Mouse (Mus musculus): ENCODE measurements around the gene Galnt18.

The Galnt18 gene

DNA sequence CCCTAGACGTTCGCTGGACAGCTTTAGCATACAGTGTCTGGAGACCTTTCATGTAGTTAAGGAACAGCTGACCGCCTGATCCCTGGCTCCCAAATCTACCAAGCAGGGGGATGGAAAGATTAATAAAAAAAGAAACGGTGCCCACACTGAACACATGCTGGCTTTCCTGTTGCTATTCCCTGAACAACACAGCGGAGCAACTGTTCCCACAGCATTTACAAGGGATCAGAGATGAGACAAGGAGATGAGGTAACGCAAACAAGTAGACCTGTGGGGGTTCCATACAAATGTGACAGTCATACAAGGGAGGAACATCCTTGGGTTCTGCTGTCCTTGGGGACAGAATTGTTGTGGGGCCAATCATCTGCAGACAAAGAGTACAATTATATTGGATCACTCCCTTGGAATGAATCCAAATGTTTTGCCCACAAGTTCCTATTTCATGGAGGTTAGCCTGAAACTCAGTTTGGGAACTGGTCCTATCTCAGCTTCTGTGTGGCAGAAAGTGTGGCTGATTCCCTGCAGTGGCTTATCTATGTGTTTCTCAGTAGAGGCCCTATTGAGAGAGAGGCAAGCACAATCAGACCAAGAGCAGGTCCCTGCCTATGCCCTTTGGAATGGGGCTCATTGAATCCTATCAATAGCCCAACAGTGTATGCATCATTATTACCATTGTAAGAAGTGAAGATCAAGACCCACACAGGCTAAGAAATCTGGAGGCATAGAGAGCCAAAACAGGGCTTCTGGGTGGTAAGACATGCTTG, 68.5 kb downstream of the Galnt18 start:
- no peak for DNase-seq

DNA sequence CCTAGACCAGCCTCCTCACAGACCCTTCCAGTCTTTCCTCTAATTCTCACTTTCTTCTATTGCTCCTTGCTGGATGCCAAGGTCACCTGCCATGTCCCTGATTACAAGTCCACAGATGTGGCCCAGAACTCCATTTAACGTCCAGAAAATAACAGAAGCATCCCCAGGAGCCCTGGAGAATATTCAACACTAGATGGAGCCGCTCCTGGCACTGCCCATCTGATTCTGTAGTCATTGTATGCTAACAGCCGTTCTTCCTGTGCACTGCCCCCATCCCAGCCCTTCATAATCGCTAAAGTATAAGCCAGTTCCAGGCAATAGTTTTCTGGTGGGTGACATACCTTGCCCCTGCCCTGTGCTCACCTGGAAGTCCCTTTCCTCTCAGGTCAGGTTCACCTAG, 69.5 kb downstream of the Galnt18 start:
- DNase-seq, result no peak

GRCm38 (mm10) chr7:111708563-111708962, 71.2 kb downstream of the Galnt18 start:
- no peak for DNase-seq

- no peak for DNase-seq
Observed at GRCm38 (mm10) chr7:111702961-111703360, 76.8 kb downstream of the Galnt18 start.

GRCm38 (mm10) chr7:111701788-111702187, 78.0 kb downstream of the Galnt18 start:
- DNase-seq, result no peak

DNA sequence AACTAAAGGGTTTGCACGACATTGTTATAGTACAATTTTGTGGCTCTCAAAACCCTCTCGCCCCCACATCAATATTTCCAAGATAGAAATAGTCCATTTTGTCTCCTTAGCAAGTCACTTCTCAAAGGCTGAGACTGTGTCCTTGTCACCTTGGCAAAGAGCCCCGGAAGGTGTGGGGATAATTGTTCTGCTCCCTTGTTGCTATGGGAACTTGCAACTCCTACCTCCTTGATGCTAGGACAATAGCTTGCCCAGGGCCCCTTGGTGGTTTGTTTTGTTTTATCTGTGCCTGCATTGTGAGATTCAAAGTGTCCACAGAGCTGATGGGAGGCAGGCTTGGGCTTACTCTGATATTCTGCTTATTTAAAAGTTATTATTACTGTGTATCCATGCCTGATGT, 80.3 kb downstream of the Galnt18 start:
- no peak for DNase-seq

GRCm38 (mm10) chr7:111696226-111696625, 83.6 kb downstream of the Galnt18 start:
- no peak for DNase-seq

DNA sequence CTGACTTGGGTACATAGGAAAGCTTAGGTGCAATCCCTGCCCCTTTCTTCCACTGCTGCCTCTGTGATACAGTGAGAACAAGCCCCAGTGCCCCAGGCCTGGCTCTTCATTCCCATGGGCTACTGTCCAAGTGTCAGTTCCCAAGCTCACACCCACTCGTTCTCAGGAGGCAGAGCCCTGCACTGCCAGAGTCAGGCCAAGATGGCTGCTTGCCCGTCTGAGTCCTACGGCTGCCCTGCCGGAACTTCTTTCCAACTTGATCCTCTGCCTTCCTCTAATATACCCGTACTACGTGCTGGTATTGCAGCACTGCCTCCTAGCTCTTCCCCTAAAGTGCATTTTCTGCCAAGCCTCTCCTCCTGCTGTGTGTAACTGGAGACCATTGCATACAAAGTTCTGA, 85.5 kb downstream of the Galnt18 start:
- DNase-seq, result no peak

- peak; percentile 82 for DNase-seq
Observed at GRCm38 (mm10) chr7:111692641-111693261, 87.0 kb downstream of the Galnt18 start.

DNA sequence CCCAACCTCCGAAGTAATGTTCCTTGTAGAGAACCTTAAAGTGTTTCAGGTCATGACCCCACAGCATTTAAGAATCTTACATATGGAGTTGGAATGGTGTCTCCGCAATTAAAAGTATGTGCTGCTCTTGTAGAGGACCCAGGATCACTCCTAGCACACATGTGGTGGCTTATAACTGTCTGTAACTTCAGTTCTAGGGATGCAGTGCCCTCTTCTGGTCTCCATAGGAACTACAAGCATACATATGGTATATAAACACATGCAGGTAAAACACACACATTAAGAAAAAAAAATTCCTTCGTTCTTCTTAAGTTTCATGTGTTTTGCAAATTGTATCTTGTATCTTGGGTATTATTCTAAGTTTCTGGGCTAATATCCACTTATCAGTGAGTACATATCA, 99.7 kb downstream of the Galnt18 start:
- DNase-seq, result no peak

DNA sequence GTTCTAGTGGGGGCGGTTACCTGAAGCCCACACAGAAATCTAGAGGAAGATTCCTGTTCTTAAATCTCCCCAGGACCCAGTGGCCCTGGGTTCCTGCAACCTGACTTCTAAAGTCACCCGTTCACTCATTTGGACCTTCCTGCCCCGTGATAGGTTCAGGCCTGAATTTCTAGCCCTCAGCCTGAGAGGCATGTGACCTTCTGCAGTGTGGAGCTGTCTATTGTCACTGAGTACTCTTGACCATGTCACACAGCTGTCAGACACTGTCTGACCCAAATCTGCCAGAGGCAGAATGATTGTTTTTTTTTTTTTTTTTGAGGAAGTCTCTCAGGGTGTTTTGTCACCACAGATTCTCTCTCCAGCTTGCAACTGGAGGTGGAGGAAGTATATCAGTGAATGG, 103.3 kb downstream of the Galnt18 start:
- no peak for DNase-seq

DNA sequence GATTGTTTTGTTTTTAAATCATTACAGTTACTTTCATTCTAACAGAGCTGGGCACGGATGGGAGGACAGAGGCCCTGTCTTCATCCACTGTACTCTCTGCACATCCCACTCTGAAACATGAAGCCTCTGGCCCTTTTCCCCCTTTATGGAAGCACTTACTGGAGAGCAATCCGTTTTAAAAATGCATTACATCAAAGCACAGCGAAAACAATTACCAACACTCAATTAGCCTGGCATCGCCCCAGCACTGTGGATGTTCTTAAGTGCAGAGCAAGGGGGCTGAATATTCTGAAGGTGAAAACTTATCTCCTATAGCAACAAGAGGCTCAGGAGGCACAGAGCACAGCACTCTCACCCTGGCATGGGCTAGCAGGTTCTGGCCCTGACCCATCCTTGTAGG, 107.3 kb downstream of the Galnt18 start:
- DNase-seq, result no peak

- DNase-seq, result peak; percentile 45
Observed at GRCm38 (mm10) chr7:111663139-111664073, 116.4 kb downstream of the Galnt18 start.

DNA sequence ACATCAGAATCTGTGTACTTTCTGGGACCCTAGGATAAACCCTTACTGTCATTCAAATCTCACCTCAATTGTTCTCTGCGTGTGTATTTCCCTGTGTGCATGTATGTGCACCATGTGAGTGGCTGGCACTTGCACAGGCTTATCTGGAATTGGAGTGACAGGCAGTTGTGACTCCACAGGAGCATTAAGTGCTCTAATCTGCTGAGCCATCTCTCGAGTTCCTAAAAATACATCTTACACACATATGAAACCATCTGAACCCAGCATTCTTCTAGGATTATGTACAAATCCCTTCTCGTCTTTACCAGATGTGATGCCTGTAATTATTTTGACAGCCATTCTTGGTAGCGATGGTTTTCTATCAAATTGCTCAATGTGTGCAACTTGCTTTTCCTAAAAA, 121.2 kb downstream of the Galnt18 start:
- DNase-seq, result no peak

DNA sequence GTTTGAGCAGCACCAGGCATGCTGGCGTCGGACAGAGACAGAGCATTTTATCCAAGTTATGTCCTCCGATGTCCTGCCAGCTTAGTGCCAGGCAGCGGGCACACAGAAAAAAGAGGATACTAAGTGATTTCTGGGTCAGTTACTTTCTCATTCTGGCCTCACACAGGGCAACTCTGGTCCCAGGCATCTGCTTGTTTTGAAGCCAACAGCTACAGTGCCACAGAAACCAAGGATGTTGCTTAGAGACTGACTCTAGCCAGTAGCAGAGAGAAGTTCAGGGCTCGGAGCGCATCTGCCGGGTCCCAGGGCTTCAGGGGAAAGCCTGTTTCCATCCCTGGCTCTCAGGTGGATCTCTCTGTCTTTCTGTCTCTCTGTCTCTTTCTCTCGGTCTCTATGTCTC, 124.8 kb downstream of the Galnt18 start:
- no peak for DNase-seq

- DNase-seq, result no peak
Observed at GRCm38 (mm10) chr7:111654526-111654925, 125.3 kb downstream of the Galnt18 start.

GRCm38 (mm10) chr7:111644362-111644761, 135.4 kb downstream of the Galnt18 start:
- no peak for DNase-seq

- no peak for DNase-seq
Observed at GRCm38 (mm10) chr7:111638899-111639298, 140.9 kb downstream of the Galnt18 start.

GRCm38 (mm10) chr7:111638465-111638864, 141.3 kb downstream of the Galnt18 start:
- DNase-seq, result no peak

GRCm38 (mm10) chr7:111637866-111638448, 141.8 kb downstream of the Galnt18 start:
- no peak for DNase-seq

DNA sequence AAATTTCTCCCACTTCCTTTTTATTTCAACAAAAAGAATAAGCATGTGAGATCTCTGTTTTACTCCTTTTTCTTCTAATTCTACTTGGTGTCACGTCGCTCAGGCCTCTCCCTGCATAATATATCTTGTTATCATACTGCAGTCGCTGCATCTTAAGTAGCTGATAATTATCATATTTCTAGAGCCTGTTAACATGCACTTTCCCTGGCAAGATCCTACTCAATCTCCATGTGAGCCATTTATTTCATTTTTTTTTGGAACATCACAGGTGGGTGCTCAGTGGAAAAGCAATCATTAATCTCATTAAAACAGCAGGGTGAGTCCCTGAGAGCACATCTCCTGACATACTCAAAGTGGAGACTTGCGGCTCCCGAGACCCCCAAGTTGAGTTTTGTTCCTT, 143.3 kb downstream of the Galnt18 start:
- DNase-seq, result no peak

GRCm38 (mm10) chr7:111631265-111631664, 148.5 kb downstream of the Galnt18 start:
- DNase-seq, result no peak

GRCm38 (mm10) chr7:111626232-111626631, 153.5 kb downstream of the Galnt18 start:
- DNase-seq, result no peak
